Mouse (Mus musculus) heart, embryonic 14.5 days (tissue): ENCODE measurements around the gene Abhd5. TPM values are rescaled to one million over a fixed set of nuclear protein-coding genes. Genes with fewer than 3 reads are reported as not detected.

Experiments used
- ATAC-seq: fragments of 200-750 bp; cut with Nextera tagmentation; 2 replicates; pipeline ENCODE4 v1.8.0; 2017; ENCODE audit warnings: low read depth, moderate TSS enrichment; ENCODE audit not compliant: insufficient number of reproducible peaks, insufficient read depth, low FRiP score
- H3K27ac ChIP-seq, 2 experiments: fragments of 200-500 bp in 1 of 2; fragments of 300-500 bp in 1 of 2; sonication (generic) in 1 of 2; replicated peaks in 1 of 2; 2 replicates each; pipeline ENCODE4 v1.5.1; 2012 to 2014; ENCODE audit warnings: low read depth in 2 of 2, low read length in 2 of 2, control low read depth in 1 of 2, mild to moderate bottlenecking in 1 of 2, mixed read lengths in 1 of 2; ENCODE audit not compliant: control insufficient read depth in 1 of 2, insufficient read depth in 1 of 2
- H3K27me3 ChIP-seq: fragments of 300-500 bp; sonication (generic); 2 replicates; pipeline ENCODE4 v1.6.1; 2014; ENCODE audit warnings: mild to moderate bottlenecking, low read length, control low read depth; ENCODE audit not compliant: control insufficient read depth, insufficient read depth
- H3K36me3 ChIP-seq: fragments of 300-500 bp; sonication (generic); 2 replicates; pipeline ENCODE4 v1.6.1; 2014; ENCODE audit warnings: mild to moderate bottlenecking, control low read depth, low read length, mixed read lengths; ENCODE audit not compliant: control insufficient read depth, insufficient read depth
- H3K4me1 ChIP-seq, 2 experiments: fragments of 200-500 bp in 1 of 2; fragments of 300-500 bp in 1 of 2; sonication (generic) in 1 of 2; 2 replicates each; pipeline ENCODE4 v1.6.1; 2012 to 2014; ENCODE audit warnings: low read length in 2 of 2, control low read depth in 1 of 2, mixed read lengths in 1 of 2; ENCODE audit not compliant: control insufficient read depth in 2 of 2, insufficient read depth in 2 of 2
- H3K4me2 ChIP-seq: fragments of 300-500 bp; sonication (generic); 2 replicates; pipeline ENCODE4 v1.6.1; 2014; ENCODE audit warnings: mild to moderate bottlenecking, low read length
- H3K4me3 ChIP-seq, 2 experiments: fragments of 200-500 bp in 1 of 2; fragments of 300-500 bp in 1 of 2; sonication (generic) in 1 of 2; 2 replicates each; pipeline ENCODE4 v1.5.1; 2012 to 2014; ENCODE audit warnings: low read length in 2 of 2, mild to moderate bottlenecking in 2 of 2, control low read depth in 1 of 2, low read depth in 1 of 2, moderate library complexity in 1 of 2; ENCODE audit not compliant: control insufficient read depth in 1 of 2, insufficient read depth in 1 of 2
- H3K9ac ChIP-seq: fragments of 300-500 bp; sonication (generic); 2 replicates; pipeline ENCODE4 v1.6.1; 2014; ENCODE audit warnings: mild to moderate bottlenecking, low read length
- H3K9me3 ChIP-seq: fragments of 300-500 bp; sonication (generic); 2 replicates; pipeline ENCODE4 v1.6.1; 2016; ENCODE audit warnings: low read length, control low read depth; ENCODE audit not compliant: control insufficient read depth
- WGBS: fragments of 180-500 bp; shearing (Covaris S2); extraction: QIAGEN DNeasy Blood & Tissue Kit; methylation state at CpG from one replicate; pipeline ENCODE4 v1.1.7; 2014; 5-methylcytosine and 5-hydroxymethylcytosine counted together
- polyA plus RNA-seq: library from polyadenylated mRNA; unstranded; fragments of >200 nt; fragmentation: Nextera tagmentation; extraction: Ambion mirVana; gene quantifications from 2 replicates; pipeline ENCODE4 v1.2.1, GENCODE M21; 2014

Gene Abhd5
- polyA plus RNA-seq, 1 experiment from 2014 or later = 21.6 TPM

DNA sequence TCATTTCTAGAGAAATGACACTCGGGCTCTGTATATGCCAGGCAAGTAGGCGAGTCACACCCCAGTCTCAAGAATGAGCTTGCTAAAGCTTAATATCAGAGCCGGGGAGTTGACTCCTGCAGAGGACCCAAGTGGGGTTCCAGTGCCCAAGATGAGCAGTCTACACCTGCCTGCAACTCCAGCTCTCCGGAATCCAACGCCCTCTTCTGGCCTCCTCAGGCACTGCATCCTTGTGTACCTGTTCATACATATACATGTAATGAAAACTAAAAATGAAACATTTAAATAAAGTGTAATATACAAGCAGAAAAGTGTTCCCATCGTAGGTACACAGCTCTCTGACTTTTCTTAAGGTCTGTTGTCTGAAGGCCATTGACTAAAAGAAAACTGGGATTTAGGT, 71.7 kb downstream of the Abhd5 start:
- 60% methylated on average over 6 of the region's 6 CpGs for WGBS
- Histone ChIP-seq H3K27me3 (peaks cover 14% of the 10 kb centered on the region), H3K4me3 (no peak overlapping the region), H3K9ac (no peak overlapping the region), H3K4me1 (no peaks in the 10 kb centered on the region), H3K36me3 (no peaks in the 10 kb centered on the region), H3K9me3 (0 out of 2 replicates have a peak, but pooled peaks cover 2% of the 10 kb centered on the region), H3K4me2 (no peak overlapping the region), H3K27ac (no peak overlapping the region)
- ATAC-seq = no peak

DNA sequence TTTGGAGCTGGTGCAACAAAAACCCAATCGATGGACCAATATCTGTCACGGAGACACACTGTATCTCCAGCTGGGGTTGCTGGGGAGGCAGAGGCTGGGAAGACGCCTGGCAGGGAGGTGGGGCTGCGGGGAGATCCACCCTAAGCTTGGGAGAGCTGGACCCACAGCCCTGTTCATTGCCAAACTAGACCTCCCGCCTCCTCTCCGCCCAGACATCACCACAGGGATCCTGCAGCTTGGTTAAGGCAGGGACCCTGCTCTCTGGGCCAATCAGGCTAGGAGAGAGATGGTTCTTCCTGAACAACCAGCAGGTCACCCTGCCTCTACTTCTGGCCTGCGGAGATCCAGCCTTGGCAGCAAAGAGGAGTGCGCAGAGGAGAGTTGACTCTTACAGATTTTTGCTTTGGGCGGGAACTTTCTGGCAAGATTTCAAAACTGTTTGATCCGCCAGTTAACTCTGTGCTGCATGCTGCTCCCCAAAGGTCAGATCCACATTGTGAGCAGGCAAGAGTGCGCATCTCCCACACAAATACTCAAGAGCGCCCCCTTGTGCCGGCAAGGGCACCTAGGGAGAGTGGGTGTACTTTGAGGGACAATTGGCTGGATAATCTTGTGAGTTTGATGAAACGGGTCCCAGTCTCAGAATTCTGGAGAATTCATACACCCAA, 73.7 kb downstream of the Abhd5 start:
- no peaks in the 10 kb centered on the region for H3K9me3 ChIP-seq
- H3K27ac ChIP-seq = no peak overlapping the region
- no peaks in the 10 kb centered on the region for H3K4me1 ChIP-seq
- peaks cover 13% of the 10 kb centered on the region for H3K27me3 ChIP-seq
- no peaks in the 10 kb centered on the region for H3K36me3 ChIP-seq
- H3K9ac ChIP-seq = 0 out of 2 replicates have a peak overlapping the region, but pooled peaks have one; percentile 19
- peak overlapping the region in 1 of 2 experiments; percentile 17; a peak in 2 of 4 replicates for H3K4me3 ChIP-seq
- 35% methylated on average over 14 of the region's 14 CpGs for WGBS
- no peak for ATAC-seq
- H3K4me2 ChIP-seq = peak overlapping the region; percentile 44

- Histone ChIP-seq H3K4me2 (no peak overlapping the region), H3K27me3 (0 out of 2 replicates have a peak, but pooled peaks cover under 1% of the 10 kb centered on the region), H3K27ac (no peak overlapping the region), H3K4me3 (no peak overlapping the region), H3K9me3 (no peaks in the 10 kb centered on the region), H3K36me3 (no peaks in the 10 kb centered on the region), H3K4me1 (no peaks in the 10 kb centered on the region), H3K9ac (no peak overlapping the region)
- 80% methylated on average over 12 of the region's 12 CpGs for WGBS
- no peak for ATAC-seq
Measured at GRCm38 (mm10) chr9:122429058-122429649, 77.7 kb downstream of the Abhd5 start.

GRCm38 (mm10) chr9:122429685-122430084, 78.3 kb downstream of the Abhd5 start:
- H3K4me2 ChIP-seq = no peak overlapping the region
- no peak for ATAC-seq
- no peak overlapping the region for H3K4me3 ChIP-seq
- H3K27me3 ChIP-seq = no peaks in the 10 kb centered on the region
- H3K27ac ChIP-seq = no peak overlapping the region
- 69% methylated on average over 1 of the region's 1 CpGs for whole genome bisulfite sequencing
- no peaks in the 10 kb centered on the region for H3K9me3 ChIP-seq
- H3K9ac ChIP-seq = no peak overlapping the region
- no peaks in the 10 kb centered on the region for H3K4me1 ChIP-seq
- H3K36me3 ChIP-seq = no peaks in the 10 kb centered on the region

Other genes with a start within 250 kb of the Abhd5 start
- gene Snrk, start 234.3 kb upstream of the Abhd5 start, polyA plus RNA-seq = 30.0 and 31.3 TPM in 2 replicates
- 37.3 and 37.6 TPM in 2 replicates for gene Ano10, start 57.2 kb upstream of the Abhd5 start, polyA plus RNA-seq